In the genomic region with DNA sequence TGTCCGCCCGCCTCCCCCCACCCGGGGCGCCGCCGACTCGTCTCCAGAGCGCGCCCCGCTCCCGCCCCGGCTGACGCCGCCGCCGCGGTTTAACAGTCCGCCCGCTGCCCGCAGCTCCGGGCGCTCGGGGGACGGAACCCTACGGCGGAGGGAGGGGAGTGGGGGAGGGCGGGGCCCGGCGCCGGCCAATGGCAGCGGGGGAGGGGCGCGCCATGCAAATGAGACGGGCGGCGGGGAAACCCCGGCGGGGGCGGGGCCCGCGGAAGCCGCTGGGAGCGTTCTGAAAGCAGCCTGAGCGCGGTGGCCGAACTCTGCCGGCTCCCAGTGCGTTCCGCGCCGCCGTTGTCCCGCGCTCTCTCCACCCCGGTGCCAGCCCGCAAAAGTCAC, we compare ENCODE assay signal across 8 mouse cellular contexts. TPM values are rescaled to one million over a fixed set of nuclear protein-coding genes. Genes with fewer than 3 reads are reported as not detected.
DNase-seq lines count a peak whose midpoint lies in the region; ATAC-seq lines count a peak whose summit lies in the region.

Kansl1l (minus strand) TSS at position 110 of the 387 bp plus-strand sequence.

- peak within 1 kb of the TSS; percentile 99 for H3K27ac ChIP-seq in embryonic facial prominence, embryonic 10.5 days (replicated peaks)
- peak within 1 kb of the TSS; percentile 92 for H3K27ac ChIP-seq in midbrain, embryonic 11.5 days (ENCODE audit: low read depth, low read length)

- H3K4me1 ChIP-seq in embryonic facial prominence, embryonic 10.5 days: peaks cover 12% of the 10 kb centered on the region
- H3K4me1 ChIP-seq in midbrain, embryonic 11.5 days (ENCODE audit: control insufficient read depth, insufficient read depth, low read length): peaks cover 7% of the 10 kb centered on the region; the same call in 1 of the 2 replicates

- H3K4me2 ChIP-seq in midbrain, embryonic 11.5 days: peak within 1 kb of the TSS; percentile 79

- H3K9me3 ChIP-seq in embryonic facial prominence, embryonic 10.5 days: no peaks in the 10 kb centered on the region
- H3K9me3 ChIP-seq in midbrain, embryonic 11.5 days (ENCODE audit: control insufficient read depth, low read length): no peaks in the 10 kb centered on the region

- WGBS in embryonic facial prominence, embryonic 10.5 days: under 1% methylated on average over 53 of the region's 56 CpGs
- under 1% methylated on average over 36 of the region's 56 CpGs for WGBS in midbrain, embryonic 11.5 days

- H3K36me3 ChIP-seq in embryonic facial prominence, embryonic 10.5 days (replicated peaks): no peaks in the 10 kb centered on the region
- no peaks in the 10 kb centered on the region for H3K36me3 ChIP-seq in midbrain, embryonic 11.5 days (ENCODE audit: control insufficient read depth, insufficient read depth, low read length)

- H3K4me3 ChIP-seq in embryonic facial prominence, embryonic 10.5 days: peak within 1 kb of the TSS; percentile 87
- peak within 1 kb of the TSS; percentile 79 for H3K4me3 ChIP-seq in midbrain, embryonic 11.5 days (ENCODE audit: low read depth, low read length)

- ATAC-seq in granulocyte monocyte progenitor cell, adult 5-6 weeks (replicated peaks; ENCODE audit: poor library complexity, severe bottlenecking): peak; percentile 47
- peak; percentile 91 for ATAC-seq in midbrain, embryonic 11.5 days (ENCODE audit: low FRiP score)

- peaks cover 26% of the 10 kb centered on the region for H3K27me3 ChIP-seq in embryonic facial prominence, embryonic 10.5 days (replicated peaks; ENCODE audit: low read depth, poor library complexity, severe bottlenecking)
- H3K27me3 ChIP-seq in midbrain, embryonic 11.5 days (ENCODE audit: control insufficient read depth, insufficient read depth, low read length): no peaks in the 10 kb centered on the region; the same call in 1 of the 2 replicates

- intact Hi-C loops in left cerebral cortex, postnatal 4 days (cut with DNase I): loop anchor here (5.0 kb wide), 1 partner anchor 115 kb away; the partner anchor contains the start of gene Rpe

- DNase-seq in adrenal gland, postnatal 14 days: peak; percentile 99
- peak; percentile 96 for DNase-seq in embryonic facial prominence, embryonic 10.5 days (ENCODE audit: low spot score)
- peak; percentile 92 for DNase-seq in kidney, adult 11 months
- DNase-seq in left cerebral cortex, postnatal 4 days: peak; percentile 97
- DNase-seq in midbrain, embryonic 11.5 days (ENCODE audit: low spot score, missing footprints): peak; percentile 99
- DNase-seq in right cerebral cortex, postnatal 4 days: peak; percentile 97
- peak; percentile 94 for DNase-seq in yolk sac, embryonic 10.5 days (ENCODE audit: low spot score)

- H3K9ac ChIP-seq in midbrain, embryonic 11.5 days (ENCODE audit: low read length): peak within 1 kb of the TSS; percentile 91

RNA-seq across cellular contexts. Expression of gene Kansl1l, which starts in this region (rescaled TPM):
- total RNA-seq in adrenal gland, postnatal 14 days (2021): 21.1 and 21.9 TPM in 2 replicates
- polyA plus RNA-seq in embryonic facial prominence, embryonic 10.5 days (2016; fragmentation: Nextera tagmentation; extraction: Ambion mirVana): 9.3 and 10.6 TPM in 2 replicates
- 22.5 and 28.0 TPM in 2 replicates for total RNA-seq in granulocyte monocyte progenitor cell, adult 5-6 weeks (2014; fragmentation: Nextera tagmentation)
- total RNA-seq in granulocyte monocyte progenitor cell, adult 5-6 weeks (2017): 29.3 and 30.8 TPM in 2 replicates
- total RNA-seq in left cerebral cortex, postnatal 4 days (2021): 10 to 100 TPM; 17.5 to 19.8 TPM
- 7.8 and 10.7 TPM in 2 replicates for polyA plus RNA-seq in midbrain, embryonic 11.5 days (2014; fragmentation: Nextera tagmentation; extraction: Ambion mirVana)

Comparison
In these comparisons a context has a peak if more than half of its experiments do, and no peak if none do; other contexts are left out.
1. Peak in every context shown above with its lines: DNase-seq, ATAC-seq, H3K4me3 ChIP-seq and H3K27ac ChIP-seq.